Mouse (Mus musculus) activated CD4-positive, CD25-positive, alpha-beta regulatory T cell, adult 4 months (primary cell): ENCODE data around the gene Mnt. TPM values are rescaled to one million over a fixed set of nuclear protein-coding genes. Genes with fewer than 3 reads are reported as not detected.

Experiments used
- ATAC-seq: one replicate; pipeline ENCODE4 v1.8.0; 2017
- polyA plus RNA-seq, 2 experiments: library from polyadenylated mRNA; unstranded; fragments of 100-300 nt; shearing (Covaris generic); gene quantifications; one replicate each; pipeline ENCODE4 v1.2.1; 2017

Mnt gene
- polyA plus RNA-seq, 2 experiments from 2014 or later = 5.4 to 6.9 TPM

DNA sequence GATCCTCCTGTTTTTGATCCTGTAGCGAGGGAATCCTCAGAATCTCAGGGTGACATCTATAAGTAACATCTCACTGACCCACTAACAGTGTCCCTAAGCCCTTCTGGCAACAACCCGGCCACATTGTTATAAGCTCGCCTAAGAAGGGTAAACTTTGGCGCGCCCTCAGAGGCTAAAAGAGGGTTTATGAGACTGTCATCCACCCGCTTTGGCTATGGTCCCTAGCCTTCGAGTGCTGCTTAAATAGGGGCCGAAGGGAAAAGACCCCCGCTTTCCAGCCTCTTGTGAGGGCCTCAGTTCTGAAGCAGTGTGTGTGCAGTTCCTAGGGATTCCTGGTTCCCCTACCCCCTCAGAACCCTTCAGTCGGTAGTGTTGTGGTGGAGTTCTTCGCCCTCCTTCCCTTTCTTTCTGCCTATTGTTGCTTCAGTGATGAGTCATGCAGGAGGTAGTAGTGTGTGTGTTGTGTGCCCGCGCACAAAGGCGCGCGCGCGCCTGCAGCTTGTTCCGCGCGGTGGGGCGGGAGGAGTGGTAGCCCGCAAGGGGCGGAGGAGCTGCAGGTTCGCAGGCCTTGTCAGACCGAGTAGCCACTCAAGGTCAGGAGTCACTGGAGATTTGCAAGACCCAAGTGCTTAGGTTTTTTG is 1.9 kb downstream of the Mnt start:
- peak; percentile 11 for ATAC-seq

DNA sequence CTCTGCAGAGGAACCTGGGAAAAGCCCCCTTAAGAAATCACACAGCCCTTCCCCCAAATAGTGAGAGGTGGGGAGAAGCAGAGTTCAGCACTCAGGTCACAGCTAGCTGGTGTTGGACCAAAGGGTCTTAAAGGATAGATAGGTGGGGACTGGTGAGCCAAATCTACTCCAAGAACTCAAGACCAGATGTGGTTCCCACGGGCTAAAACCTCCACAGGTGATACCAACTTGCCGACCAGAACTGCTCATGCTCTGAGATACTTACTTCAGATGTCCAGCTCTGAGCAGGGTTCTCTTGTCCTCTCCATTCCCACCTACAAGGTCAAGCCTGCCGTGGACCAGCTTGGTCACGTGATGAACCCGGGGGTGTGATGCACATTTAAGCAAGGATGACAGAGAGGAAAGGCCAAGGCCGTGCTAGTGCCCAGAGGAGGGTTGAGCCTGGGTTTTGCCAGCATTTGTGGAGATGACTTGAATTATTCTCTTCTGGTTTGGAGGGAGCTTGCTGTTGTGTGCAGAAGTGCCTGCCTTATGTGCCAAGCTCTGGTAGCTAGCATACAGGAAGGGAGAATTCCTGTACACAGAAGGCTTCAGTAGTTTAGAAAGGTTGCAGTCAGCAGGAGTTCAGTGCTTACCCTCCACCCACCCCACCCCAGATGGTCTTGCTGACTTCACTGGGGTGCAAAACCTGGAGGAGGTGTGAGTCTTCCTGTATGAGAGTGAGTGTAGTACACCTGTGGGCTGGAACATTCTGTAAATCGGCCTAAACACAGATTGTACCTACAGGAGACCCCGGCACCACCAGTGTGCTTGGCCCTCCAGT is 3.0 kb downstream of the Mnt start:
- no peak for ATAC-seq

DNA sequence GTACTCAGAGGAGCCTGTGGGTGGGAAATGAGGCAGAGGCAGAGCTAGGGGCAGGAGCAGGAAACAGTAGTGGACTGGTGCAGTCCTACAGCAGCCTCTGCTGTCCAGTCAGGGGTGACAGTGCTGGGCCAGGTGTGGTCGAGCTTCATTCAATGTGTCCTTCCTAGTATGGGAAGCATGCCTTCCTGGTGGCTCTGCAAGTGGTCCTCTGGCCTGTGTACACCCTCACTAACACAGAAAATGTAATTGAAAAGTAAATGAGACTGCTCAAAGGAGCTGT is 3.6 kb downstream of the Mnt start:
- ATAC-seq = no peak

DNA sequence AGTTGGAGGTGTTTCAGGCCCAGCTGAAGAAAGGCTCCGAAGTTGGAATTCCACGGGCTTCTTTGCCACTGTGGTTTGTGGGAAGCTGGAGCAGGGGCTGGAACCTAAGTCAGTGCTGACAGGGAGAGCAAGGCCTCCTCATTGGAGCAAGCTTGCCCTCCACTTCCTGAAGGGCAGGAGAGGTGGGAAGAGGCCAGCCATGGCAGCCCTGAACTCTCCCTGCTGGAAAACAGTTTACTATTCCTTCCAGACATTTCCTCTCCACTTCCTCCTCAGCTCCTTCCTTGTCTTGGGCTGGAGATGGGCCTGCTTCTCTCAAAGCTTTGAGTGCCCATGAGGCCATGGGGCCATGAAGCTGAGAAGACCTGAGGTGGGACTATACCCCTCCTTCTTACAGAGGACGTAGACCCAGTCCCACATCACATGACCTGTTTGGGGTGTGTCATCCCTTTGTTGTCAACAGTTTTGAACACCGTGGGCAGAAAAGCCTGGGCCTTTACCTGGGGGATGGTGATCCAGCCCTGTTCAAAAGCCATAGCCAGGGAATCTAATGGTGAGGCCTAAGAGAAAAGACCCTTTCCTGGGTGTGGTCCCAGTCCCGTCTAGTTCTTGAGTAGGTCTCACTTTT is 4.0 kb downstream of the Mnt start:
- ATAC-seq = no peak

DNA sequence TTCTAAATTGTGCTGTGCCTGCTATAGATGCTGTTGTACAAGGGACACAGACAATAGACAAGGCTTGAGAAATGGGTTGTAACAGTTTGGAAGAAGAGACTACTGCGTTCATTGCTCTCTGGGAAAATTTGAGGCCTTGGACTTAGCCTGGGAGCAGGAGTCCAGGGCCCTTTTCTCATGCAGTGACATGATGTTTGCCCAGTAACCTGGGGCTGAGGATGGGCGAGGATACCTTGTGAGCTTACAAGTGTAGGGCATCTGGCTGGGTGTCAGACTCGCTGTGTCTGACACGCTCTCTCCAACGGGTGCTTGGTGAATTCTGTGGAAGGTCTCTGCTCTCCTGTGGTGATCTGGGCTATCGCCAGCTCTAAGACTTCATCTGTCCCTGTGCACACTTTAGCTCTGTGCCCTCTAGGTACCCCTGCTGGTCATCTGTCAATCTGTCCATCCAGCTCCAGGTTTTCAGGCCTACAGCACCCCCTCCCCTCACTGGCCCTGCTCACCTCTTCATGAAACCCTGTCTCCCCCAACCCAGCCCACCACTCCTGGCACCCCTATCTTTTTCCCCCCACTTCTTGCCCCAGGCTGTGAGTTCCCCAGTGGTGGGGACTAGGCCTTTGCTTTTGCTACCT is 5.0 kb downstream of the Mnt start:
- ATAC-seq = no peak

DNA sequence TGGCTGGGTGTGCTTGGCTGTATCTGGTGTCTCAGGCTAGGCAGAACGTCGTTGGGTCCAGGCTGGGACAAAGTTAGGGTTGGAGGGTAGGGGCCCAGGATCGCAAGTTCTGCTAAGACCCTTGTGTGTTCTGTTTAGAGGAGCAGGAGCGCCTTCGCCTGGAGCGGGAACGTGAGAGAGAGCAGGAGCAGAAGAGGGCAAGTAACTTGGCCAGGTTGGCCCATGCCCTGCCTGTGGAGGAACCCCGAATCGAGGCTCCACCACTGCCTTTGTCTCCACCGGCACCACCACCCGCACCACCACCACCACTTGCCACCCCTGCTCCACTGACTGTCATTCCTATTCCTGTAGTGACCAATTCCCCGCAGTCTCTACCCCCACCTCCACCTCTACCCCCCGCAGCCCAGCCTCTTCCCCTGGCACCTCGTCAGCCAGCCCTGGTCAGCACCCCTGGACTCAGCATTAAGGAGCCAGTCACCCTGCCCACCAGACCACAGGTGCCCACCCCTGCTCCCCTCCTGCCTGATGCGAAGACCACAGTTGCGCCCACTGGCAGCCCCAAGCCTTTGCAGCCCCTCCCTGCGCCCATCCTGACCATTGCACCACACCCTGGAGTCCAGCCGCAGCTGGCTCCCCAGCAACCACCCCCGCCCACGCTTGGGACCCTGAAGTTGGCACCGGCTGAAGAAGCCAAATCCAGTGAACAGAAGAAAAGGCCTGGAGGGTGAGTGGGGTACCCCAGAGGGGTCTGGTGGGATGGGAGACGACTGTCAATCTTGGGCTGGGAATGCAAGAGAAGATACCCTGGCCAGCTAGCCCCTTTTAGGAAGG is 5.7 kb downstream of the Mnt start:
- no peak for ATAC-seq

DNA sequence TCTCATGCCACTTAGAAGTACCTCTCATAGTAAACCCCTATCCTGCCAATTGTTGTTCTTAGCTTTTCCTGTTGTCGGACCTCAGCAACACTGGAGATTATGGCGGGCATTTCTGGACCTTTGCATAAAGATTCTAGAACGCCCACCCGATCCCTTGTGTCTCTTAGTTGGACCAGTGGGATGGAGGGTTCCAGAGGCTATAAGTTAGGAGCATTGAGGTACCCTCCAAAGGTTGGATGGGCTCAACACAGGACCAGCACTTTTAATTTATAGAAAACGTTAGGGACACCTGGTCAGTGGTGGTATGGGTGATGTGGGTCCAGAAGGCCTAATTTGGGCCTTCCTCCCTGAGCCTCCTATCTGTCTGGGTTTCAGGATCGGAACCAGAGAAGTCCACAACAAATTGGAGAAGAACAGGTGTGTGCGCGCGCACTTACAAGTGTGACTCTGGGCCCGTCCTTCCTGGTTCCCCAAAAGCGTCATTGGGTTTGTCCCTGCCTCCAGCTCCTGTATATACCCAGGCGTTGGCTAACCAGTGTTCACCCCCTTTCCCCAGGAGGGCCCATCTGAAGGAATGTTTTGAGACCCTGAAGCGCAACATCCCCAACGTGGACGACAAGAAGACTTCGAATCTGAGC is 6.5 kb downstream of the Mnt start:
- ATAC-seq = no peak

DNA sequence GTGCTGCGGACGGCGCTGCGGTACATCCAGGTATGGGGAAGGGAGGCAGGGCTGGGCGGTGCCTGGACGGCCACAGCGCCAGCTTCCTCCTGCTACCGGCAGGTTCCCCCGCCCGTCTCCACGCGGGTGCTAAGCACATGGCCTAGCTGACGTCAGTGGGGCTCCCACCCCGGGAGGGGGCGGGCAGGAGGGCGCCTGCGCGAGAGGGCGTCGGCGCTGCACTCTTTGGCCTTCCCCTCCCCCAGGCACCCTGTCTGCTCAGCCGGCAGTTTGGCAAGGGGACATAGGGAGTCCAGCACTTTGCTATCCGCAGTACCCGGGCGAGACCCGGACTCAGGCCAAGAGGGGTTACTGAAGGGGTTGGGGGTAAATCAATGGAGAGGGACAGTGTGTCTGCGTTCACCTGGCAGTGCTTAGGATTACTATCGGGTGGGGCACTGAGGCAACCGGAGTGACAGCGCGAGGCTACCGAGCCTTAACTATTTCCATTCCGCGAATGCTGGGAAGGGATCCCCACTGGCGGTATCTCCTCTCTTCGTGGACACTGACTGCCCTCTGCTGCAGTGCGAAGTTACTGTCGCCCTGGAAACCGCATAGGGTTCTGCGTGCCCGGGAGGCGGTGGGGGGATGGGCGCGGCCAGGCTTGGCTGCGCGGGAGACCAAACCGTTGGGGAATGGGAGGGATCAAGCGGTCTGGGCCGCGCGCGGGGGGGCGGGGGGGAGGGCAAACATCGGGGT is 7.1 kb downstream of the Mnt start:
- ATAC-seq = peak; percentile 67

DNA sequence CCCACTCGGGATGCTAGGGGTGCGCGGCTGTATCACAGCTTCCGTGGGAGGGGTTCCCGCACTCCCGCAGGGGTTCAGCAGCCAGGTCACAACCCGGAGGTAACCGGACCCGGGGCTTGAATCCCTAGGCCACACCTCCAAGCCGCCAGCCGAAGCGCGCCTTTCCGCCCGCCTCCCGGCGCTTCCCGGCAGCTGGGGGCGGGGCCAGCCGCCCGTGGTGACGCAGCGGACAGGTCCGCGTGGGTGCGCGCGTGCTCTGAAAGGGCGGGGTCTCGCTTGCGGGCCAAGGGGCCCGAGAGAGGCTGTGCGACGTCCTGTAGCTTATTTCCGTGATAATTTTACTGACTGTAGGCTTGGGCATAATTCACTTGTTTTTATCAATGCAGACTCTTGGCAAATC is 7.7 kb downstream of the Mnt start:
- ATAC-seq = peak; percentile 68

DNA sequence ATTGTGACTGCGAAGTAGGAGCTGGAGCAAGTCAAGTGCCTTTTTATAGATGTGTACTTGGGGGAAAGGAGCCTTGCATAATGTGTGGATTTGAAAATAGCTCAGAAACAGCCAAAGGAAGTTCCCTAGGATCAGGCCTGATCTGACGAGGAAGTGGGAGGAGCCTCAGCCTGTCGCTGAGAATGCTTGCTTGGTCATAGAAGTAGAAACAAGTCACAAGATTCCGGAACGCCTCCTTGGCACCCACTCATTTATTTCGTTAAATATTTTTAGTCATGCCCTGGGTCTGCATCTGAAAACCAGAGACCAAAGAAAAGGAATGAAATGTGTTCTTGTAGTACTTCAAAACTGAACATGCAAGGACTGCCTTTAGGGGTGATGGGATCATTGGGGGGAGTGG is 8.3 kb downstream of the Mnt start:
- ATAC-seq = peak; percentile 47

DNA sequence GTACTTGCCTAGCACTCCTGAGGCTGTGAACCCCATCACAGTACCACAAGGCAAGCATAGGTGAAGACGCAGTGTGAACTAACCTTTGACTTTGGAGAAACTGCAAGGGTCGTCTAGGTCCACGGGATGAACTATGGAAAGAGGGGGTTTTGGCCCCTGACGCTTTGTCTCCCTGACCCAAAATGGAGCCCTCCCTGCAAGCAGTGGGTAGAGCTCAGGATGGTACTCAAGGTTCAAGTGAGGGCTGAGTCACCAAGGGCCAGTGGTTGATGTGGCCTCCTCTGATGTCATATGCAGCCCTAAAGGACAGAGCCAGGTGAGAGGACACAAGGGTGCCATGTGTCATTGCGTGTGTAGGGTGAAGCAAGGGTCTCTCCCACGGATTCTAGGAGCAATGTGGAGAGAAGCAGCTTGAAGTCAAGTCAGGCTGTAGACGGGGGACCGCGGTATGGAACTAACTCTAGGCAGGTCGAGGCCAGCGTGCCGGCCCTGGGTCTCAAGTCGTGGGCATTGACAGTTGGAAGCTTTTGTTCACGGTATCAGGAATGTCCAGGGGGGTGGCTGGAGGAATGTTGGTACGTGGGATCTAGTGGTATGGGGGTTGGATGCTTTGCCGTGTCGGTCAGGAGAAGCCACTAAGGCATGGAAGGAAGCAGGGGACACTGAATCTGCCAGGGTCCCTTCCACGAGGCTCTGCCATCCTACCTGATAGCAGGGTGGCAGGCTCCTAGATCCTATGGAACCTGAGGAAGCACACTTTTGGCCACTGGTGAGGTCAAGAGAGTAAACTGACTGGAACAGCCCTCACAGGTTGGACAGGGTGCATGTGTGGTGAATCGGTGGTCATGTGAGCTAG is 9.4 kb downstream of the Mnt start:
- ATAC-seq = no peak

DNA sequence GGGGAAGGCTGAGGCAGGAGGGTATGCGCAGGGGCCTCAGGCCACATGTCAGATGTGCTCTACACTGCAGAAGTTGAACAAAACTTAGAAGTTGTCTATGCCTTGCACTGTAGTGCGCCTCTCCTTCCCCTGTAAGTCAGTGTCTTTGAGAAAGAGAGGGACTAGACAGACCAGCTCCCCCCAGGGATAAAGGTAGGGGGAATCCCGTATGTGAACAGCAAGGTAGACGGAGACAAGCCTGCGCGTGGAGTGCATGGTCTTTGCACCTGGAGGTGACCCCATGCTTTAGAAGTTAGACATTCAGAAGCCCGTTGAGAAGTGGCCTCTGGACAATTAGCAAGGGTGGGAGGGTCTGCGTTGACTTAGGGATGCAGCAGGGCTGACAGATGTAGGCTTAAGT is 10.0 kb downstream of the Mnt start:
- no peak for ATAC-seq

DNA sequence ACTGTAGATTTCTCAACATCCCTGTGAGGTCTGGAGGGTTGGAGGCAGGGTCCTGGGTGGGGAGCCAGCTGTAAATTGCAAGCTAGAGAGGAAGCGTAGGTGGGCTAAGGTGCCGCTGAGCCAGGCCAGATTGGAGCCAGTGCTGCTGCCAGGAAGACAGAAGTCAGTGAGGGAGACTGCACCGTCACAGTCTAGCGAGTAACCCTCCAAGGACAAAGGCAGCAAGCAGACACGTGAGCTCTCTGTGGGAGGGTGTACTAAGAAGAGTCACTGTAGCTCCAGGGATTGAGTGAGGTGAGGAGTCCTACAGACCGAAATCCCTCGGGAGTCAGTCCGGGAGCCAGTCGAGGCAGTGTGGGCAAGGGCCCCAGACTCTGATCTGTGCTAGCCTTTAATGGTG is 10.6 kb downstream of the Mnt start:
- no peak for ATAC-seq

DNA sequence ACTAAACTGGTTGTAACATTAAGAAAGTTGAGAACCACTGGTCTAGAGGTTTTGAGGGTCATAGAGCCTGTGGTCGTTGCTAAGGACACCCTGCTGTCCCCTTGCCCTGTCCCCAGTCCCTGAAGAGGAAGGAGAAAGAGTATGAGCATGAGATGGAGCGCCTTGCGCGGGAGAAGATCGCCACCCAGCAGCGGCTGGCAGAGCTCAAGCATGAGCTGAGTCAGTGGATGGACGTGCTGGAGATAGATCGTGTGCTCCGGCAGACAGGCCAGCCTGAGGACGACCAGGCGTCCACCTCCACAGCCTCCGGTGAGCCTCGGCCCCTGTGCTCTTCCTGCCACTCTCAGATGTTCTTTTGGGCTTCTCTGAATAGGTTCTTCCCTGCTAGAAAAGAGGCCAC is 11.3 kb downstream of the Mnt start:
- no peak for ATAC-seq

DNA sequence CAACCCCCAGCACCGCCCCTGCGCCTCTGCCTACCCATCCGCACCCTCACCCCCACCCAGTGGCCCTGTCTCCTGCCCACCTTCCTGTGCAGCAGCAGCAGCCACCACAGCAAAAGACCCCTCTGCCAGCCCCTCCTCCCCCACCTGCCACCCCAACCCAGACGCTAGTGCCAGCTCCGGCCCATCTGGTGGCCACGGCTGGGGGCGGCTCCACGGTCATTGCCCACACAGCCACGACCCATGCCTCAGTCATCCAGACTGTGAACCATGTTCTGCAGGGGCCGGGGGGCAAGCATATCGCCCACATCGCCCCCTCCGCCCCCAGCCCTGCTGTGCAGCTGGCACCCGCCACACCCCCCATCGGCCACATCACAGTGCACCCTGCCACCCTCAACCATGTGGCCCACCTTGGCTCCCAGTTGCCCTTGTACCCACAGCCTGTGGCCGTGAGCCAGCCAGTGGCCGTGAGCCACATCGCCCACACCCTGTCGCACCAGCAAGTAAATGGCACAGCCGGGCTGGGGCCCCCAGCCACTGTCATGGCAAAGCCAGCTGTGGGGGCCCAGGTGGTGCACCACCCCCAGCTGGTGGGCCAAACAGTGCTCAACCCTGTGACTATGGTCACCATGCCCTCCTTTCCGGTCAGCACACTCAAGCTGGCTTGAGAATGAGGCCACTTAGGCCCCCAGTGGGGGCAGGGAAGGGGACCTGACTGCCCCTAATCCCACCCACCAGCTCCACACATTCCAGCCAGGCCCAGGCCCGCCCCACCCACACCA is 12.1 kb downstream of the Mnt start:
- ATAC-seq = no peak

DNA sequence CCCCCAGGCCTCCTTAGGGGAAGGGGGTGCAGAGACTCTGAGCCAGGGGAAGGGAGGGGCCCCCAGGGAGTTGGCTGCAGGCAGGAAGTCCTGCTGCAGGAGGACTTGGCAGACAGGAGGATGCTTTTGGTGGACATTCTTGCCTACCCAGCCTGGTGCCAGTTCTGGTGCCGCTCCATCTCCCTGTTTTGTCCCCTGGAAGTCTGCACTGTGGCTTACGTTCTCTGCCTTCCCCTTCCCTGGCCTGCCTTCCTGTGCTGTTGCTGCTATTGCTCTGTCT is 12.7 kb downstream of the Mnt start:
- ATAC-seq = no peak

DNA sequence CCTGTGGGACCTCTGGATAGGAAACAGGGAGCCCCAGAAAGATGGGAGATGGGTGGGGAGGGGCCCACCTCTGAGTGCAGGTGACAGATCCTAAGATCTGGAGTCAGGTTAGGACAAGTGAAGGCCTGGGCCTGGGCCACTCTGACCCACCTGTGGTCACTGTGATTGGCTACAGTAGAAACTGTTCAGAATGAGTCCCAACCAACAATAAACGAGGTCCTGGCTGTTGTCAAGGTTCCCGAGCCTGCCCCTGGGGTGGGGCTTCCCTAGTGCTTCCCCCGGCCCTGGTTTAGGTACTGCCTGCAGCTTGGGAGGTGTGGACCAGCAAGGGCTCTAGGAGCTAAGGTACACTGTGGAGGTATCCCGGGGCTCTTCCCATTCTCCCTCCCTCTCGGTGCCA is 13.0 kb downstream of the Mnt start:
- ATAC-seq = no peak

DNA sequence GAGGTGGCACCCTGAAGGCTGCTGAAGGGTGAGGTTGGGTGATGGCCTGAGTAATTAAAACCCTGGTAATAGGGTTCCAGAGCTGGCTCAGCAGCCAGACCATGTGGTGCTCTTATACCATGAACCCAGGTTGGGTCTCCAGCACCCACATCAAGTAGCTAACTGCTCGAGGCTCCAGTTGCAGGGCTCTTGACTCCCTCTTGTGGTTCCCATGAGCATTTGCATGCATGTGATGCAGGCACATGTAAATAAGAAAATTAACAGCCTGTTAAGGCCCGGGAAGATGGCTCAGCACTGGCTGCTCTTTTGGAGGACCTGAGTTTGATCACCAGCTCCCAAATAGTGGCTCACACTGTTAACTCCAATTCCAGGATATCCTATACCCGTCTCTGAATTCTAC is 15.1 kb downstream of the Mnt start:
- no peak for ATAC-seq

DNA sequence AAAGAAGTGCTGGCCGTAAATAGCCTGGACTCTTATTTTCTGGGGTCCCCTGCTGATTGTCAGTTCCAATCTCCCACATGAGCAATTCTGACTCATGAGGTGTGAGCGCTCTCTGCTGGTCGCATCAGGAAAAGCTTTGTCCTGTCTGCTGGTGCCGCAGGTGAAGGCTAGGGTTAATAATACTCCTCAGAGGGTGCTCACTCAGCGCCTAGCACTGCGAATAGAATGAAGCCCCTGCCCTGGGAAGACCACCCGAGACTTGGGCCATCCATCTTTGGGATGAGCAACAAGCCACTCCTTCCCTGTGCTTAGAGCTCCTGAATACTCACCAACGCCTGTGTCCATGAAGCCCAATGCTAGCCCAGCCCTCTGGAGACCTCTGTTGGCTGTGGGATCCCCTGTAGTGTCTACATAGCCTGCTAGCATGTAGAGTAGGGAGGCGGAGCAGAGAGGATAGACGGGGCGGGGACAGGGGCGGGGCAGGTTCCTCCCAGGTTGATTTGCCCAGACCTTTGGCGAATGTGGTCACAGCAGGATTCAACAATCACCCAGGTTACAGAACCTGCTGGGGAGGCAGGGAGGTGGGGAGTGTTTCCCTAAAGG is 17.3 kb downstream of the Mnt start:
- no peak for ATAC-seq
